Mouse (Mus musculus) A20 (cell line): ENCODE measurements at regions not wholly inside any gene's neighbourhood (a gene's known extent, or its start where the extent isn't known, plus 50 kb on each side); places are given as distances from the start of the nearest gene placed in this dataset.

ENCODE experiments used
- DNase-seq: peaks from one replicate; pipeline ENCODE4 v3.0.0-alpha.2; 2011; ENCODE audit warnings: low read depth, low spot score

DNA sequence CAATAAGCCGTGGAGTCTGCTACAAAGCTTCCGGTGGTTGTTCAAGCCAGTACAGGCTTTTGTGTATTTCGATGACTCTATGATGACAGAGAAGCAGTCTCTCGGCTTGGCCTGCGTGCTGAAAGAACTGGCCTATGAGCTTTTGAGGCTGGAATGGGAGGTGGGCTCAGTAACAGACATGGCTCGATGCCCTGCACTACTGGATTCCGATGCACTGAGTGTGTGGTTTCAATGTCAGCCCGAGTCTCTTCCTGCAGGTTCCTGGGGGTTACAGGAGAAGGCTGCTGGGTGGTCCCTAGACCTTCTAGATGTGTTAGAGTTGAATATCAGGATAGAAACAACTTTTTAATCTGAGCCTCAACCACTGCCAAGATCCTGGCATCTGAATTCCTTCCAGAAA lies 53.2 kb downstream of the Gm815 start:
- no peak for DNase-seq

DNA sequence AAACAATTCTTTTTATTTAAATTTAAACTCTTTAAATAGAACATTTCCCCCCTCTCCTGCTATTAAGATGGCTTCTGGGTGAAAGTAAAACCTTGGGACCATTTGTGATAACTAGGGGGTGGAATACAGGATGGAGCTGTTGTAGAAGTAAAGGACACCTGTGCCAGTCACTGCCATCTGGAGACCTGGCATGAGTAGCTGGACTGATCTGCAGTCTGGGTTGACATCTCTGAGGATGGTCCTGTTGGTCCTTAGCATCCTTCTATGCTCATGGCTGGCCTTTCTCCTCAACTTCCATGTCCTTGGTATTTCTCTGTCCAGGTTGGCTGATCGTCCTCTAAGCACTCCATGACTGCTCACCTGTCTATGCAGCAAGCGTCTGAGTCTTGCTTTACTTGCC lies 58.3 kb downstream of the Gm815 start:
- no peak for DNase-seq

GRCm38 (mm10) chr19:26946562-26946961 lies 60.9 kb downstream of the Gm815 start:
- DNase-seq, result no peak

DNA sequence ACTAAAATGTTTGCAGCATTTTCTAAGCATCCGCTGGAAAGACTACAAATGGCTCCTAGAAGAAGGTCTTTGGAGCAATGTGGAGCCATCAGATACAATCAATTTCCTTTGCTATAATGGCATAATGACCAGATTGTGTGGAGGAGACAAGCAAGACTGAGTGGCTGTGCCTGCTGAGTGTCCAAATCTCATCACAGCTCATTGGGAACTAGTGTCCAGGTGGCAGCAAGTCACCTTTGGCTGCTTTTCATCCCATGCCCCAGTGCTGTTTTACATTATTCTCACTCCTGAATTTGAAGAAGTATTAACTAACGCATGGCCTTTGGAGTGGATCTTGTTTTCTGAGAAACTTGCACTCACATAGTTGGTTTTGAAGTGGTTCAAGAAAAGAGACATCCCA lies 62.8 kb downstream of the Gm815 start:
- DNase-seq, result no peak

GRCm38 (mm10) chr19:26949153-26949552 lies 63.5 kb downstream of the Gm815 start:
- DNase-seq, result no peak

GRCm38 (mm10) chr19:26953348-26953747 lies 67.7 kb downstream of the Gm815 start:
- no peak for DNase-seq

GRCm38 (mm10) chr19:26966055-26966760 lies 80.5 kb downstream of the Gm815 start:
- DNase-seq, result no peak

DNA sequence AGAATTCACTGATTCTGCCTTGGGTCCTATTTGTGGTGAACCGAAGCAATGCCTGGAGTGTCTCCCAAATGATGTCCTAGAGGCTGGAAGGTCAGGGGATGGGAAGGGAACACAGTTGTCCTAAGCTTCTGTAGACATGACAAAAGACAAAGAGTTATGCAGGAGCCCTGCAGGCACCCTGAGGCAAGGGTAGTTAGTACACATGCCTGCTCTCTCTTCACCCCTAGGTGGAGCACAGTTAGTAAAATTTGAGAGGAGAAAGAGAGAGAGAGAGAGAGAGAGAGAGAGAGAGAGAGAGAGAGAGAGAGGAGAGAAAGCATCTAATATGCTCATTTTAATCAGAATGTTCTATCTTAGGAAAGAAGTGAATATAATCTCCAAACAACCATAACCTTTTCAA lies 87.4 kb downstream of the Gm815 start:
- DNase-seq, result no peak

GRCm38 (mm10) chr19:26973773-26974548 lies 88.3 kb downstream of the Gm815 start:
- no peak for DNase-seq

DNA sequence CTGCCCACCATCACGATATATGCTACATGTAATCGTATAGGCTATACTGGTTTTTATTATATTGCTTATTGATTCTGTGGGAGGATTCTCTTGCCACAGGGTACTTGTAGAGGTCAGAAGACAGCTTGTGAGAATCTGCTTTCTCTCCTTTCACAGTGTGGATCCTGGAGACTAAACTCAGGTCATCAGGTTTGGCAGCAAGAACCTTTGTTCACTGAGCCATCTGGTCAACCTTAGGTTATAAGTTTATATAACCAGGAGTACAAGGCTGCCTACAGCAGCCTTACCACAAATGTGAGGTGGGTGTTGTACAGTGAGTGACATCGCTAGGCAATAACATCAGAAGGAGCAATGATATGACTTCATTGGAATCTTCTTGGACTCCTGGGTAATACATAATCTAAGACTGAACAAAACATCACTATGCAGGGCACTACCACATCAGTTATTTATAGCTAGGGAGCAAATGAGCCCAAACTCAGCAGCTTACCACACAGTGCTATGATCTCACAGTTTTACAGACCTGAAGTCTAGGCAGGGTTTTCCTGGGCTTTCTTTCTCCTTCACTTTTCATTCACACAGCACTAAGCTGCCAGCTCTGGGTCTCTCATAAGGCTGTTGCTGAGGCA lies 89.0 kb downstream of the Gm815 start:
- no peak for DNase-seq

DNA sequence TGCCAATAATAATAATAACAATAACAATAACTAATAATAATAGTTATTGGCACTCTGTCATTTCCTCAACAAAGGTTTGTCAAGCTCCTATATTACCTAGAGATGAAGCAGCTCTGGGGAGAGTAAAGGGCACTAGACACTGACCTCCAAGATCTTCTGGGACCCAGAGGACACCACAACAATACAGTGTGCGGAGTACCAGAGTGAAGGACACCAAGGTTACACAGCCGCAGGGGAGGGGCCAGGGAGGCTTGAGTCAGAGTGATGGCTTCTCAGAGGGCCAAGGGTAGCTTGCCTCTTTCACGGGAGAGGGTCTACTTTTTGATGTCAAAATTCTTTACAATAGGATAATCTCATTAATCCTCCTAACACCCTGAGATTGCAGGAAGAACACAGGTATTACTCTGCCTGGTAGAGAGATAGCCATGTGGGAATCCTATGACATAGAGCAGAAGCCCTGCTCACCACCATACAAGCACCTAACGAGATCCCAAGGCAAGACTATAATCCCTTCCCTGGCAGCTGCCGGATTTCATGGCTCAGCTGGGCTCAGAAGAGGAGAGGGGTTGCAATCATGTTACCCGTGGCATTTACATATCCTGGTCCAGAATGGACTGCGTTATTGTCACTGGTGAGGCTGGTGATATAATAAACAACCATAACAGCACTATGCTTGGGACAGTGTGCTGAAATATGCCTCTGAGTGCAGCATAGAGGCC lies 91.1 kb downstream of the Gm815 start:
- no peak for DNase-seq

GRCm38 (mm10) chr19:26977887-26978639 lies 92.4 kb downstream of the Gm815 start:
- no peak for DNase-seq

- DNase-seq, result no peak
Observed at GRCm38 (mm10) chr19:26978640-26979007, 92.9 kb downstream of the Gm815 start.

- no peak for DNase-seq
Observed at GRCm38 (mm10) chr19:26979322-26979721, 93.6 kb downstream of the Gm815 start.

DNA sequence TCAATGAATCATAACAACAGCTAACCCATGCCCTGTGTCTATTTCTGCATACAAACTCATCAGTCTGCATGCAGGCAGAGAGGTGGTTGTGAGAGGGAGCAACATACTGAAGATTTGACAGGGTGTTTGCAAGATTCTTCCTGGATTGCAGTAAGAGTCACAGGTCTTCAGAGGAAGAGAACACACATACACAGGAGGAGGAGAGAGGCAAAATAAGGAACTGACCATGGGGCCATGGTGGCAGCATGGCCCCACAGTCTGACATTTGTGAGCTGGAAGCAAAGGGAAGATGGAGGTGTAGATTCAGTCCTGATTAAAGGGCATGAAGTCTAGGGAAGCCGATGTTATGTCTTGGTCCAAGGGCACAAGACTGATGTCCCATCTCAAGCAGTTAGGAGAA lies 101.0 kb downstream of the Gm815 start:
- DNase-seq, result no peak

DNA sequence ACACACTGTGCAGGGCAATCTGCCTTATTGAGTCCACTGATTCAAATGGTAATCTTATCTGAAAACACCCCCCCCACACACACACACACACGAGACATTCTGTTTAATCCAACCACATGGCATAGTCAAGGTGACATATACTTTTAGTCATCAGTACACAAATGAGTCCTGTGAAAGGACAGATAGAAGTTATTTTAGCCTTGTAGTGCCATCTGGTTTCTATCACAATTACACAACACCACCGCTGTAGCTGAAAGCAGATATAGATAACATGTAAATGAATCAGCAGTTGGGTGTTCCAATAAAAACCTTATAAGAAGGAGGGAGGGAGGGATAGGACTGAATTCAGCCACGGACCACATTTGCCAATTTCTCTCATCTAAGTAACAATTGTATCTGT lies 101.5 kb downstream of the Gm815 start:
- no peak for DNase-seq

DNA sequence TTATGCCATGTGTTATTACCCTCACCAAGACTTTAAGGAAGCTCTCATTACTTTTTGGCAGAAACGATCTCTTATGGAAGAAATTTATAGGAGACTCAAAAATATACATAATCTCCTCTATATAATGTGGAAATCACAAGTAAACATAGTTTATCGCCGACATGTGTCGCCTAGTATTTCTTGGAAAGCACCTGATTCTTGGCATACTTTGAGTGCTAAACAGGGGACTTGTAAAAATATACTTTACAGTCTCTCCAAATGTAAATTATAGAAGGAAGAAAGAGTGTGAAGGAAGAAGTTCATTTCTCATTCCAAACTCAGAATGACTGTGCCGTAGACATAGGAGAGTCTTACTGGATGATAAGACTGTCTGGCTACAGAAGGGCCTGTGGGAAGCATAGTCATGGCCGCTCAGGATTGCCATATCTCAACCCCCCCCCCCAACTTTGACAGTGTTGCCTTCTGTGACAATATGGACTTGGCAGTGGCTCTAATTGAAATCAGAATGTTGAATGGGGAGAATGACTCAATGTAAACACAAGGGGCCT lies 102.3 kb downstream of the Gm815 start:
- no peak for DNase-seq

DNA sequence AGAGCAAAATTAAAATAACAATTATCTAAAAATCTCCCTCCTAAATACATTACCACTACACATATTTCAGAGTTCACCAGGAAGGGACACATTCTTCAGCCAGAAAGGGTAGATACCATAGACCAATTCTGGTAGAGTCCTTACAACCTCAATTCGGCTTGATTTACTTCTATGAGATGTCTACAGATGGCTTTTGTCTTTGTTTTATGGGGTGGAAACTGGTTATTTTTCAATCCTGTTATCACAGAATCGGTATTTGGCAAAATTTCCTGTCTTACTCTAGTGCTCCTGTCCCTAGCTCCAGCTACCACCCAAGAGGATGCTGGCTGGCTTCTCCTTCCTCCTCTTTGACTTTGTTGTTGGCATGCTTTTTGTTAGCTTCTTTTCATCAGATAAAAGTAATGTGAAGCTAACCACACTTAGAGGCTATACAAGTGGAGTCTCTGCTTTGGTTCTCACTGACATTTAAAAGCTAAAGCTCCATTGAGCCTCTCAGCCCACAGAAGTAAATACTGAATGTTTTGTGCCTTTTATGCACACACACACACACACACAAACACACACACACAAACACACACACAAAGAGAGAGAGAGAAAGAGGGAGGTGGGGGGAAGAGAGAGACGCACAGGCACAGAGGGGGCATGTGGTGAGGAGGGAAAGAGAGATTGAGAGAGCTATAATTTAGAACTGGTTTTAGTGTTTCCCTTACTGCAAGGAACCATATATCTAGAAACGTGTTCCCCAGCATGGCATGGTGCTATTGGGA lies 109.1 kb downstream of the Gm815 start:
- no peak for DNase-seq

- no peak for DNase-seq
Observed at GRCm38 (mm10) chr19:26999596-26999995, 113.9 kb downstream of the Gm815 start.

DNA sequence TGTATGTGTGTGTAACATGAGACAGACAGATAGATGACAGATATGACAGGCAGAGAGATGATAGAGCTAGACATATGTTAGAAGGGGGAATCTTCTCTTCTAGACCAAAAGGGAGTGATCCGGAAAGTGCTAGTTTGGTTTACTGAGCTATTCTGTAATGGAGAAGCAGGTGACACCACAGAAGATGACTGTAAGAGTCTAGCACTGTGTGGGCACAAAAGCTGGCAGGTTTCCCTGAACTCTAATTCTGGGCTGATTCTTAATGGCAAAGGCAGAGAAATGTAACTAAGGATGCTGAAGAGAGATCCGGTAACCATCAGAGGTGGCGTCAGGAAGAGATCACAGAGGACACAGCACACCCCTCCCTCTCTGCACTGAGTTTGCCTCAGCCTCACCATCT lies 136.2 kb downstream of the Gm815 start:
- DNase-seq, result no peak
